Mouse (Mus musculus) embryonic facial prominence, embryonic 15.5 days (tissue): ENCODE data around the gene Msl3l2. TPM values are rescaled to one million over a fixed set of nuclear protein-coding genes. Genes with fewer than 3 reads are reported as not detected.
A peak's percentile ranks its signal among the peaks of the same experiment; 100 is the strongest.

Experiments
- ATAC-seq: fragments of 200-750 bp; cut with Nextera tagmentation; 2 replicates; pipeline ENCODE4 v1.8.0; 2017; ENCODE audit warnings: low read depth, moderate TSS enrichment; ENCODE audit not compliant: insufficient number of reproducible peaks, low FRiP score, low TSS enrichment
- H3K27ac ChIP-seq: fragments of 300-500 bp; sonication (generic); replicated peaks from 2 replicates; pipeline ENCODE4 v1.5.1; 2015; ENCODE audit warnings: mild to moderate bottlenecking, inconsistent platforms
- H3K27me3 ChIP-seq: fragments of 300-500 bp; sonication (generic); 2 replicates; pipeline ENCODE4 v1.6.1; 2015; ENCODE audit warnings: inconsistent platforms
- H3K36me3 ChIP-seq: fragments of 300-500 bp; sonication (generic); 2 replicates; pipeline ENCODE4 v1.6.1; 2015; ENCODE audit warnings: mild to moderate bottlenecking, inconsistent platforms
- H3K4me1 ChIP-seq: fragments of 300-500 bp; sonication (generic); 2 replicates; pipeline ENCODE4 v1.6.1; 2015; ENCODE audit warnings: inconsistent platforms
- H3K4me2 ChIP-seq: fragments of 300-500 bp; sonication (generic); replicated peaks from 2 replicates; pipeline ENCODE4 v1.6.1; 2015; ENCODE audit warnings: mild to moderate bottlenecking, inconsistent platforms
- H3K4me3 ChIP-seq: fragments of 300-500 bp; sonication (generic); replicated peaks from 2 replicates; pipeline ENCODE4 v1.5.1; 2015; ENCODE audit warnings: mild to moderate bottlenecking, inconsistent platforms
- H3K9ac ChIP-seq: fragments of 300-500 bp; sonication (generic); 2 replicates; pipeline ENCODE4 v1.6.1; 2015; ENCODE audit warnings: inconsistent platforms
- H3K9me3 ChIP-seq: fragments of 300-500 bp; sonication (generic); replicated peaks from 2 replicates; pipeline ENCODE4 v1.6.1; 2016; ENCODE audit warnings: inconsistent platforms
- WGBS: fragments of 180-500 bp; shearing (Covaris S2); methylation state at CpG from one replicate; pipeline ENCODE4 v1.1.7; 2015; 5-methylcytosine and 5-hydroxymethylcytosine counted together
- polyA plus RNA-seq: library from polyadenylated mRNA; unstranded; fragments of >200 nt; fragmentation: Nextera tagmentation; extraction: Ambion mirVana; gene quantifications from 2 replicates; pipeline ENCODE4 v1.2.1, GENCODE M21; 2015

Msl3l2 gene
- polyA plus RNA-seq, 1 experiment from 2014 or later: 9.1 TPM

- Histone ChIP-seq H3K4me1 (peaks cover 10% of the 10 kb centered on the region), H3K27me3 (no peaks in the 10 kb centered on the region), H3K36me3 (no peaks in the 10 kb centered on the region), H3K27ac (peak overlapping the region; percentile 65; the same call in 1 of the 2 replicates), H3K9me3 (no peaks in the 10 kb centered on the region), H3K9ac (peak overlapping the region; percentile 50), H3K4me3 (peak overlapping the region; percentile 65), H3K4me2 (peak overlapping the region; percentile 88)
- peak; percentile 61 for ATAC-seq
- WGBS: 21% methylated on average over 22 of the region's 27 CpGs
Observed at GRCm38 (mm10) chr10:56115636-56116180, 9.0 kb downstream of the Msl3l2 start.

- Histone ChIP-seq H3K36me3 (no peaks in the 10 kb centered on the region), H3K27me3 (no peaks in the 10 kb centered on the region), H3K27ac (no peak overlapping the region), H3K4me2 (no peak overlapping the region), H3K9ac (no peak overlapping the region), H3K4me3 (no peak overlapping the region), H3K4me1 (no peaks in the 10 kb centered on the region), H3K9me3 (no peaks in the 10 kb centered on the region)
- 93% methylated on average over 1 of the region's 1 CpGs for WGBS
- no peak for ATAC-seq
Observed at GRCm38 (mm10) chr10:56126972-56127371, 20.3 kb downstream of the Msl3l2 start.

GRCm38 (mm10) chr10:56129642-56130041 lies 22.9 kb downstream of the Msl3l2 start:
- Histone ChIP-seq H3K4me2 (no peak overlapping the region), H3K36me3 (no peaks in the 10 kb centered on the region), H3K4me3 (no peak overlapping the region), H3K9me3 (no peaks in the 10 kb centered on the region), H3K9ac (no peak overlapping the region), H3K4me1 (no peaks in the 10 kb centered on the region), H3K27me3 (no peaks in the 10 kb centered on the region), H3K27ac (no peak overlapping the region)
- 84% methylated on average over 2 of the region's 2 CpGs for WGBS
- ATAC-seq: no peak

DNA sequence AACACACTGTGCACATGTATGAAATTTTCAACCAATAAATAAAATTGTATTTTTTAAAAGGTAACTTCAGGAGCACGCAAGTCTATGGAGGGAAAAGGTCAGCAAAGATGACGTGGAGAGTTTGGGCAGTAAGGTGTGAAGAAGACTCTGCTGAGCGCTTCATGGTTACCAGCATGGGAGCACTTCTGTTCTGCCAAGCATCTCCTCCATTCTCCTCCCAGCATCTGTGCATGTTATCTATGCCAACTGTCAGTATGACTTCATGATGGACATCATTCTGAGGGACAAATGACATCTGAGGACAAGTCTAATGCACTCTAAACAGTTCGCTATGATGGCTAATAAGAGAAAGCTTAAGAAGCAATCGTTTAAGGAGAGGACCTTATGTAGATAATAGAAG lies 30.5 kb downstream of the Msl3l2 start:
- Histone ChIP-seq H3K4me1 (no peaks in the 10 kb centered on the region), H3K9ac (no peak overlapping the region), H3K4me3 (no peak overlapping the region), H3K4me2 (no peak overlapping the region), H3K9me3 (no peaks in the 10 kb centered on the region), H3K27ac (no peak overlapping the region), H3K36me3 (no peaks in the 10 kb centered on the region), H3K27me3 (no peaks in the 10 kb centered on the region)
- WGBS: 92% methylated on average over 5 of the region's 5 CpGs
- ATAC-seq: no peak

- no peak for ATAC-seq
- H3K27ac ChIP-seq: no peak overlapping the region
- no peaks in the 10 kb centered on the region for H3K4me1 ChIP-seq
- no peaks in the 10 kb centered on the region for H3K9me3 ChIP-seq
- no peak overlapping the region for H3K4me2 ChIP-seq
- WGBS: 87% methylated on average over 3 of the region's 3 CpGs
- H3K9ac ChIP-seq: no peak overlapping the region
- no peaks in the 10 kb centered on the region for H3K36me3 ChIP-seq
- H3K4me3 ChIP-seq: no peak overlapping the region
- no peaks in the 10 kb centered on the region for H3K27me3 ChIP-seq
Observed at GRCm38 (mm10) chr10:56148920-56149319, 42.2 kb downstream of the Msl3l2 start.

- H3K27ac ChIP-seq: no peak overlapping the region
- H3K36me3 ChIP-seq: no peaks in the 10 kb centered on the region
- no peaks in the 10 kb centered on the region for H3K27me3 ChIP-seq
- ATAC-seq: no peak
- 77% methylated on average over 3 of the region's 3 CpGs for WGBS
- no peak overlapping the region for H3K4me3 ChIP-seq
- no peak overlapping the region for H3K9ac ChIP-seq
- H3K4me2 ChIP-seq: no peak overlapping the region
- no peaks in the 10 kb centered on the region for H3K4me1 ChIP-seq
- H3K9me3 ChIP-seq: no peaks in the 10 kb centered on the region
Observed at GRCm38 (mm10) chr10:56156956-56157355, 50.2 kb downstream of the Msl3l2 start.

DNA sequence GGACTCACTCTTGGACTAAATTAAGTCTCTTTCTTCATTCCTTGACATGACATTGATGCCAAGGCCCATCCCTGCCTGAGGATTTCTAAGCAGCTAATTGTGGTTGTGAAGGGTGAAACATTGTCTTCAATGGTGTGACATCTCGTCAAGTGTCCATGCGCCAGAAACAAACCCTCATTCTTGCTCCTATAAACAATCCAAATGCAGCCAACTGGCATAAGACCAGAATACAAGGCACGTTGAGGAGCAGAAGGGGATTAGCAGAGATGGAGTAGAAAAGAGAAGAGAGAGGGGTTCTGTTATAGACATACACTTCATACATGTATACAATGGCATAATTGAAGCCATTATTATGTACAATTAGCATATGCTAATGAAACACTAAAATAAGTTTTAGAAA lies 51.5 kb downstream of the Msl3l2 start:
- Histone ChIP-seq H3K36me3 (no peaks in the 10 kb centered on the region), H3K4me1 (no peaks in the 10 kb centered on the region), H3K9ac (no peak overlapping the region), H3K4me2 (no peak overlapping the region), H3K27me3 (no peaks in the 10 kb centered on the region), H3K4me3 (no peak overlapping the region), H3K27ac (no peak overlapping the region), H3K9me3 (no peaks in the 10 kb centered on the region)
- 74% methylated on average over 3 of the region's 3 CpGs for WGBS
- ATAC-seq: no peak

GRCm38 (mm10) chr10:56158748-56159147 lies 52.0 kb downstream of the Msl3l2 start:
- H3K9me3 ChIP-seq: no peaks in the 10 kb centered on the region
- H3K36me3 ChIP-seq: no peaks in the 10 kb centered on the region
- no peak overlapping the region for H3K4me3 ChIP-seq
- H3K4me2 ChIP-seq: no peak overlapping the region
- no peak overlapping the region for H3K9ac ChIP-seq
- H3K27me3 ChIP-seq: no peaks in the 10 kb centered on the region
- 73% methylated on average over 2 of the region's 2 CpGs for WGBS
- ATAC-seq: no peak
- no peak overlapping the region for H3K27ac ChIP-seq
- H3K4me1 ChIP-seq: no peaks in the 10 kb centered on the region

- 74% methylated on average over 3 of the region's 3 CpGs for WGBS
- Histone ChIP-seq H3K4me2 (no peak overlapping the region), H3K9ac (no peak overlapping the region), H3K4me1 (no peaks in the 10 kb centered on the region), H3K4me3 (no peak overlapping the region), H3K27ac (no peak overlapping the region), H3K9me3 (no peaks in the 10 kb centered on the region), H3K36me3 (no peaks in the 10 kb centered on the region), H3K27me3 (no peaks in the 10 kb centered on the region)
- ATAC-seq: no peak
Observed at GRCm38 (mm10) chr10:56164411-56164810, 57.7 kb downstream of the Msl3l2 start.

DNA sequence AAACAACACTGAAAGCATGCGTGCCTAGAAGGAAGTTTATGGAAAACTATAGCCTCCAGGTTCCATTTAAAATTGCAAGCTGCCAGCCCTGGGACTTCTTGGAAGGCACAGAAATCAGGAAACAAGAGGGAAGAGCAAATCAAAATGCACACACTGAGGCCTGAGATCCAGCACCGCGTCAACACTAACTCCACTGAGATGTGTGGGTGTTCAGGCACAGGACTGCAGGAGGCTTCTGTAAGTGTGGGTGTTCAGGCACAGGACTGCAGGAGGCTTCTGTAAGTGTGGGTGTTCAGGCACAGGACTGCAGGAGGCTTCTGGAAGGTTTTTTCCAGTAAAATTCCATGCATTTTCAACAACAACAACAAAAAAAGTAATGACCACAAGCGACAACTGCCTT lies 59.0 kb downstream of the Msl3l2 start:
- Histone ChIP-seq H3K4me3 (no peak overlapping the region), H3K9ac (no peak overlapping the region), H3K36me3 (0 out of 2 replicates have a peak, but pooled peaks cover 2% of the 10 kb centered on the region), H3K4me2 (no peak overlapping the region), H3K27ac (no peak overlapping the region), H3K27me3 (no peaks in the 10 kb centered on the region), H3K9me3 (no peaks in the 10 kb centered on the region), H3K4me1 (no peaks in the 10 kb centered on the region)
- ATAC-seq: no peak
- WGBS: 78% methylated on average over 4 of the region's 4 CpGs
